Mouse (Mus musculus) hindbrain, postnatal 0 days (tissue): Measurements from ENCODE around the gene Spn. TPM values are rescaled to one million over a fixed set of nuclear protein-coding genes. Genes with fewer than 3 reads are reported as not detected.
"Not testable (repeated sequence)": the region's sequence is repeated elsewhere in the genome, so short reads cannot be mapped to it uniquely, and the experiment has no call there.

Experiments
- ATAC-seq: fragments of 200-750 bp; cut with Nextera tagmentation; 2 replicates; pipeline ENCODE4 v1.8.0; 2017; ENCODE audit warnings: mild to moderate bottlenecking, moderate TSS enrichment, moderate library complexity
- DNase-seq: peaks from one replicate; pipeline ENCODE4 v3.0.0-alpha.2; 2015; ENCODE audit warnings: low spot score
- H3K27ac ChIP-seq: fragments of 300-500 bp; sonication (generic); 2 replicates; pipeline ENCODE4 v1.5.1; 2014; ENCODE audit warnings: mild to moderate bottlenecking
- H3K27me3 ChIP-seq: fragments of 300-500 bp; sonication (generic); 2 replicates; pipeline ENCODE4 v1.6.1; 2014; ENCODE audit warnings: low read length, mixed read lengths; ENCODE audit not compliant: insufficient read depth
- H3K36me3 ChIP-seq: fragments of 300-500 bp; sonication (generic); 2 replicates; pipeline ENCODE4 v1.6.1; 2014; ENCODE audit warnings: low read length, mixed read lengths; ENCODE audit not compliant: insufficient read depth
- H3K4me1 ChIP-seq: fragments of 300-500 bp; sonication (generic); 2 replicates; pipeline ENCODE4 v1.6.1; 2014; ENCODE audit warnings: antibody characterized with exemption, low read length, mixed read lengths; ENCODE audit not compliant: insufficient read depth
- H3K4me2 ChIP-seq: fragments of 300-500 bp; sonication (generic); 2 replicates; pipeline ENCODE4 v1.6.1; 2014; ENCODE audit warnings: low read depth, mild to moderate bottlenecking, low read length, moderate library complexity, mixed read lengths
- H3K4me3 ChIP-seq: fragments of 300-500 bp; sonication (generic); 2 replicates; pipeline ENCODE4 v1.5.1; 2014; ENCODE audit warnings: low read length
- H3K9ac ChIP-seq: fragments of 300-500 bp; sonication (generic); replicated peaks from 2 replicates; pipeline ENCODE4 v1.6.1; 2014; ENCODE audit warnings: mild to moderate bottlenecking, low read length, moderate library complexity, mixed read lengths
- H3K9me3 ChIP-seq: fragments of 300-500 bp; sonication (generic); 2 replicates; pipeline ENCODE4 v1.6.1; 2016; ENCODE audit warnings: low read length, mixed read lengths
- CTCF ChIP-seq: IDR thresholded peaks from 2 replicates; pipeline ENCODE4 v1.5.1; 2016; ENCODE audit warnings: antibody characterized with exemption, control low read depth, low read depth
- WGBS: fragments of 180-500 bp; shearing (Covaris S2); extraction: QIAGEN DNeasy Blood & Tissue Kit; methylation state at CpG from one replicate; pipeline ENCODE4 v1.1.7; 2014; 5-methylcytosine and 5-hydroxymethylcytosine counted together
- polyA plus RNA-seq: library from polyadenylated mRNA; unstranded; fragments of >200 nt; fragmentation: Nextera tagmentation; extraction: Ambion mirVana; gene quantifications from 2 replicates; pipeline ENCODE4 v1.2.1, GENCODE M21; 2015
- total RNA-seq: library from RNA; depleted of rRNA; stranded (reverse); fragments of >200 nt; gene quantifications from 2 replicates; pipeline ENCODE4 v1.2.3, GENCODE M21; 2014; rRNA removed

The Spn gene
- total RNA-seq (0.11 and 0.21 TPM in 2 replicates), polyA plus RNA-seq (0.05 and 0.09 TPM in 2 replicates)

DNA sequence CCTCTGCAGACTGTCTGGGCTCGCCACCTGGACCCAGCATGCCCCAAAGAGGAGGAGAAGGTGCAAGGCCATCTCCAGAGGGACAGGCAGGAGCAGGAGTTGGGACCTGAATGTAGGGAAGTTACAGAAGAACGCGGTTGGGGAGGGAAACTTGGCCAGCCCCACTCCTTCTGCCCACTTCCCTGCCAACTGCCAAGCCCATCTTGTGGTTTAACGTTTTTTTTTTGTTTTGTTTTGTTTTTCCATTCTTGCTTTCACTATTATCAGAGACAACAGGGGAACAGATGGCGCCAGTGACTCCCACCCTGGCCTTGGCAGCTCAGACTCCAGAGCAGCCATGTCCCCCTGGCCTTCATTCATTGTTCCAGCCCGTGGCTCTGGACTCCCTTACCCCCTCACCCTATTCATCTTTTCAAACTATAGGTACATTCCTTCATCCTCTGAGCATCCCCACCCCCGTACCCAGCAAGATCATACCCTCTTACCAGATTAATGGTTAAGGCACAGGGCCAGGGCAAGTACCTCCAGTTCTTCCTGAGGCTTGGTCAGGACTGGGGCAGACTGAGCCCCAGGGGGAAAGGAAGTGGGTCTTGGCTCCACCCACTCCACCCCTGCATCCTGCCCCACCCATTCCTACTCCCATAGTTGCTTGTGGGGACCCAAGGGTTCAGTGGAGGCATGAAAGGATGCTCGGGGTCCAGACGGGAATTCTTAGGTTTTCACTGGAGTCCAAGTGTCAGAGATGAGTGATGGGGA, at the start of gene Spn:
Gene Spn, minus strand, starts transcription at position 562 of the 756 bp plus-strand sequence.
- Histone ChIP-seq H3K4me3 (no peak within 1 kb of the TSS), H3K27ac (no peak within 1 kb of the TSS), H3K27me3 (no peaks in the 10 kb centered on the region), H3K9ac (no peak within 1 kb of the TSS), H3K4me1 (no peaks in the 10 kb centered on the region), H3K9me3 (no peaks in the 10 kb centered on the region), H3K4me2 (no peak within 1 kb of the TSS), H3K36me3 (no peaks in the 10 kb centered on the region)
- WGBS = 60% methylated on average over 9 of the region's 9 CpGs
- TF ChIP-seq CTCF = no peak
- ATAC-seq (no peak), DNase-seq (no peak)

DNA sequence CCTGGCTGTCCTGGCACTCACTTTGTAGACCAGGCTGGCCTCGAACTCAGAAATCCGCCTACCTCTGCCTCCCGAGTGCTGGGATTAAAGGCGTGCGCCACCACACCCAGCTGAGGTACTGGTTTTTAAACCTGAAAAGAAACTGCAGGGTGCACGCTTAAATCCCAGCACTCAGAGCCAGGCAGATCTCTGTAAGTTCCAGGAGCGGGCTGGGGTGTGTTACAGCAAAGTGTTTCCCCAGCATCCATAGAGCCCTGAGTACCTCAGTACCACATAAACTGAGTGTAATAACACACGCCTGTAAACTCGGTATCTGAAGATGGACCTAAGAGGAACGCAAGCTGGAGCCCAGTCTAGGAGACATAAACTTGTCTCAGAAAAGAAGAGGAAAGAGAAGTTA, 49.7 kb upstream of the Spn start:
- ATAC-seq = no peak

DNA sequence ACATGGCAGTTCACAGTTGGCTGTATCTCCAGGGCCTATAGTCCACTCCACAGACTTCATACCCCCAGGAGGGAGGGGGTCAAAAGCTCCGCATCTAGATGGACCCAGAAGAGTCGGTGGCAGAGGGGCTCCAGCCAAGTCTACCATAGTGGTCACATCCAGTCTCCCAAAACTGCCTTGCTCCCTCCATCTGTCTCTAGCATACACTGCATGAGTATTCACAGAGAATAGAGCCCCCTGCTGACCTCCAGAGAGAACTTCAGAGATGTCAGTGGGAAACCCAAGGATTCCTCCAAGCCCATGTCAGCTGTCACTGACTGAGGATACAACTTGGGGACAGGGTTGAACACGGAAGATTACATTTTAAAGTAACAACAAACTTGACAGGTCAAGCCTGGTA, 48.0 kb upstream of the Spn start:
- no peaks in the 10 kb centered on the region for H3K27me3 ChIP-seq
- peak; percentile 58 for TF ChIP-seq CTCF
- H3K9ac ChIP-seq = no peak overlapping the region
- no peak overlapping the region for H3K27ac ChIP-seq
- ATAC-seq = peak; percentile 43; the same call in 1 of the 2 replicates
- no peaks in the 10 kb centered on the region for H3K9me3 ChIP-seq
- H3K36me3 ChIP-seq = no peaks in the 10 kb centered on the region
- no peak overlapping the region for H3K4me3 ChIP-seq
- WGBS = 58% methylated on average over 3 of the region's 3 CpGs
- H3K4me2 ChIP-seq = no peak overlapping the region
- no peaks in the 10 kb centered on the region for H3K4me1 ChIP-seq
- DNase-seq = peak; percentile 47

More for the DNA sequence above, 49.7 kb upstream of the Spn start:
- no peak overlapping the region for H3K4me2 ChIP-seq
- no peak for DNase-seq
- no peak overlapping the region for H3K27ac ChIP-seq
- H3K9ac ChIP-seq = no peak overlapping the region
- 70% methylated on average over 10 of the region's 10 CpGs for WGBS
- TF ChIP-seq CTCF = no peak
- peaks cover 2% of the 10 kb centered on the region; the same call in 1 of the 2 replicates for H3K36me3 ChIP-seq
- H3K4me3 ChIP-seq = no peak overlapping the region
- H3K27me3 ChIP-seq = no peaks in the 10 kb centered on the region
- H3K4me1 ChIP-seq = no peaks in the 10 kb centered on the region
- H3K9me3 ChIP-seq = no peaks in the 10 kb centered on the region

DNA sequence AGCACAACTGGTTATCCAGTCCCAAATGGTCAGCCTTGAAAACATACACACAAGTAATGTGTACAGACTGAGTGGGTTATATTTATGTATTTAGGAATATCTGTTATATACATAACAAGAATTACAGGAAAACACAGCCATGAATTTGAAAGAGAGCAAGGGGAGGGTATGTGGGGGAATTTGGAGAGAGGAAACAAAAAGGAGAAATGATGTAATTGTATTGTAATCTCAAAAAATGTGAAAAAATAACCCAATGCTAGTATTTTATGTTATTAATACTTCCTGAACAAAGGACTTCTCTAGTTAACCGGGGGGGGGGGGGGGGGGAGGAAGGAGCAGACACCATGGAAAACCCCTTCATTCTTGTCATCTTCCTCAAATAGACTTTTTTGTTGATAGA, 47.1 kb upstream of the Spn start:
- H3K9ac ChIP-seq = no peak overlapping the region
- no peak for TF ChIP-seq CTCF

DNA sequence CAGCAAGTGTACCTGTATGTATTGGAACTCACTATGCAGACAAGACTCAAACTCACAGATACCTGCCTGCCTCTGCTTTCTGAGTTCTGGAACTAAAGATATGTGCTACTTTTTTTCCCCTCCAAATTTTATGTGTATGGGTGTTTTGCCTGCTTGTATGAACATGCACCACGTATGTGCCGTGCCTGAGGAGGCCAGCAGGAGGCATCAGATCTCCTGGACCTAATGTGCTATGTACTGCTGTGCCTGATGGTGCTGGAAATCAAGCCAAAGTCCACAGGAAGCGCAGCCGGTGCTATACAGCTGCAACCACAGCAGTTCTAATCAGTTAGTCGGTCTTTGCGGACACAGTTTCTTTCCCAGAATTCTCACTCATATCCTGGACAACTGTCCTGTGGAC, 46.2 kb upstream of the Spn start:
- Histone ChIP-seq H3K9ac (no peak overlapping the region), H3K9me3 (no peaks in the 10 kb centered on the region), H3K4me1 (no peaks in the 10 kb centered on the region), H3K36me3 (no peaks in the 10 kb centered on the region), H3K4me3 (no peak overlapping the region), H3K4me2 (no peak overlapping the region), H3K27ac (no peak overlapping the region), H3K27me3 (no peaks in the 10 kb centered on the region)
- WGBS = 81% methylated on average over 6 of the region's 6 CpGs
- TF ChIP-seq CTCF = peak; percentile 37
- no peak for ATAC-seq
- no peak for DNase-seq

More for the DNA sequence above, 47.1 kb upstream of the Spn start:
- DNase-seq = no peak
- 47% methylated on average over 1 of the region's 1 CpGs for WGBS
- H3K4me3 ChIP-seq = no peak overlapping the region
- H3K27ac ChIP-seq = no peak overlapping the region
- H3K36me3 ChIP-seq = no peaks in the 10 kb centered on the region
- no peak for ATAC-seq
- no peak overlapping the region for H3K4me2 ChIP-seq
- H3K9me3 ChIP-seq = no peaks in the 10 kb centered on the region
- no peaks in the 10 kb centered on the region for H3K4me1 ChIP-seq
- H3K27me3 ChIP-seq = no peaks in the 10 kb centered on the region

DNA sequence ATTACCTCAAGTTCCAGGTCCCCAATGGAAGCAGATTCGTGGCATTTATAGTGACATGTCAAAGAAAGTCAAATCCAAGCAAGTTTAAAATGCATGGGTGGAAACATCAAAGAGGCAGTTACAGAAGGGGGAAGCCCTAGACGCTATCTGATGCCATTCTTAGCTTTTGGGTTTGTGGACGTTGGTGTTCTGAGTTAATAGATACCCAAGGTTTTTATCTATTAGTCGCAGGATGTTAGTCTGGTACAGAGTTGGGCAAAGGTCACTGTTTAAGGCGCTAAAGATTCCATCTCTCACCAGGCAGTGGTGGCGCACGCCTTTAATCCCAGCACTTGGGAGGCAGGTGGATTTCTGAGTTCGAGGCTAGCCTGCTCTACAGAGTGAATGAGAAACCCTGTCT, 45.7 kb upstream of the Spn start:
- no peak overlapping the region for H3K9ac ChIP-seq
- no peaks in the 10 kb centered on the region for H3K9me3 ChIP-seq
- H3K4me1 ChIP-seq = no peaks in the 10 kb centered on the region
- WGBS = 79% methylated on average over 8 of the region's 8 CpGs
- H3K4me2 ChIP-seq = no peak overlapping the region
- no peaks in the 10 kb centered on the region for H3K27me3 ChIP-seq
- no peak for ATAC-seq
- no peak for TF ChIP-seq CTCF
- no peak overlapping the region for H3K27ac ChIP-seq
- H3K4me3 ChIP-seq = no peak overlapping the region
- no peak for DNase-seq
- H3K36me3 ChIP-seq = no peaks in the 10 kb centered on the region

DNA sequence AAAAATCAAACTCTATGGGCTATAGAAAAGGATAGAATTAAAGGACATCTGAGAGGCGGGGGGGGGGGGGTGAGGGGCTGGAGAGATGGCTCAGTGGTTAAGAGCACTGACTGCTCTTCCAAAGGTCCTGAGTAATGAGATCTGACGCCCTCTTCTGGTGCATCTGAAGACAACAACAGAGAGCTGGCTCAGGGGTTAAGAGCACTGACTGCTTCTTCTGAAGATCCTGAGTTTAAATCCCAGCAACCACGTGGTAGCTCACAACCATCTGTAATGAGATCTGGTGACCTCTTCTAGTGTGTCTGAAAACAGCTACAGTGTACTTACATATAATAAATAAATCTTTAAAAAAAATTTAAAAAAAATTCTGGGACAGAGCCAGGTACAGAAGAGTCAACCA, 44.1 kb upstream of the Spn start:
- not testable (repeated sequence) for H3K27me3 ChIP-seq, H3K27ac ChIP-seq, H3K9me3 ChIP-seq, H3K9ac ChIP-seq, H3K36me3 ChIP-seq, ATAC-seq, DNase-seq, H3K4me1 ChIP-seq, H3K4me2 ChIP-seq, H3K4me3 ChIP-seq
- WGBS = 29% methylated on average over 3 of the region's 3 CpGs
